Mouse (Mus musculus): ENCODE measurements around the gene Dus1l.
"Not testable (repeated sequence)": the region's sequence is repeated elsewhere in the genome, so short reads cannot be mapped to it uniquely, and the experiment has no call there.

The Dus1l gene

GRCm38 (mm10) chr11:120775774-120776469 is 20.3 kb downstream of the Dus1l start:
- DNase-seq (ENCODE audit: low read depth), result peak; percentile 94

- no peak for DNase-seq (ENCODE audit: low read depth)
Observed at GRCm38 (mm10) chr11:120773463-120774190, 22.6 kb downstream of the Dus1l start.

- DNase-seq (ENCODE audit: low read depth), result no peak
Observed at GRCm38 (mm10) chr11:120772749-120773148, 23.5 kb downstream of the Dus1l start.

GRCm38 (mm10) chr11:120768206-120768605 is 28.0 kb downstream of the Dus1l start:
- peak; percentile 20 for DNase-seq (ENCODE audit: low read depth)

- peak; percentile 20 for DNase-seq (ENCODE audit: low read depth)
Observed at GRCm38 (mm10) chr11:120767023-120767422, 29.2 kb downstream of the Dus1l start.

- DNase-seq (ENCODE audit: low read depth), result not testable (repeated sequence)
Observed at GRCm38 (mm10) chr11:120763121-120763999, 32.8 kb downstream of the Dus1l start.

- not testable (repeated sequence) for DNase-seq (ENCODE audit: low read depth)
Observed at GRCm38 (mm10) chr11:120762672-120763041, 33.5 kb downstream of the Dus1l start, which contains the start of gene Hmga1b. TSS of gene Hmga1b (plus strand) at chr11:120762794.

- no peak for DNase-seq (ENCODE audit: low read depth)
Observed at GRCm38 (mm10) chr11:120761811-120762671, 34.2 kb downstream of the Dus1l start.

- no peak for DNase-seq (ENCODE audit: low read depth)
Observed at GRCm38 (mm10) chr11:120760236-120760635, 36.0 kb downstream of the Dus1l start.

GRCm38 (mm10) chr11:120751606-120752005 is 44.6 kb downstream of the Dus1l start:
- DNase-seq (ENCODE audit: low read depth), result no peak

- peak; percentile 75 for DNase-seq (ENCODE audit: low read depth)
Observed at GRCm38 (mm10) chr11:120749430-120749829, 46.8 kb downstream of the Dus1l start.

GRCm38 (mm10) chr11:120747974-120748373 is 48.2 kb downstream of the Dus1l start:
- no peak for DNase-seq (ENCODE audit: low read depth)

GRCm38 (mm10) chr11:120744121-120744701 is 52.0 kb downstream of the Dus1l start:
- no peak for DNase-seq (ENCODE audit: low read depth)

GRCm38 (mm10) chr11:120740981-120741380 is 55.2 kb downstream of the Dus1l start:
- DNase-seq (ENCODE audit: low read depth), result no peak
